Mouse (Mus musculus) T-helper 1 cell (primary cell): ENCODE results near the gene Gm4513.
"Not testable (repeated sequence)": the region's sequence is repeated elsewhere in the genome, so short reads cannot be mapped to it uniquely, and the experiment has no call there.

Experiments used
- in situ Hi-C: fragments of 300-600 bp; cut with MboI, MseI; formaldehyde crosslinking; loops from one replicate; pipeline ENCODE4 v1.15.1; 2025; ENCODE audit warnings: high pct_unique_total_duplicates

Gene Gm4513

DNA sequence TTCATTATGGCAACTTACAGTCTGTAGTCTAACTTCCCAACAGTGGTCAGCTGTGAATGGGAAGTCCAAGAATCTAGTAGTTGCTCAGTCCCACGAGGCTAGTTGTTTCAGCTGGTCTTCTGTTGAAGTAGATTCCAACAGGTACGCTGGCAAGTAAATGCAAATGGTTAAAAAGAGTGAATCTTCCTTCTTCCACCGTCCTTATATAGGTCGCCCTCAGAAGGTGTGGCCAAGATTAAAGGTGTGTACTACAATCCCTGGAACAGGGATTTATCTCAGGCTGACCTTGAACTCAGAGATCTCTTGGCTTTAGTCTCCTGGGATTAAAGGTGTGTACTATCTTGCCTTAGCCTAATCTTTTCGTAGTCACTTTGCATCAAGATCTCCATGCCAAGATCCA is at the start of gene Gm4513:
Gene Gm4513, minus strand, starts transcription at position 101 of the 400 bp plus-strand sequence.
- in situ Hi-C loops, result not testable (repeated sequence)

- in situ Hi-C loops, result not testable (repeated sequence)
These were observed 22.7 kb downstream of the Gm4513 start, which contains the start of gene Gm4141 for GRCm38 (mm10) chr7:20576141-20576540. Gm4141 (minus strand) TSS chr7:20576241.

DNA sequence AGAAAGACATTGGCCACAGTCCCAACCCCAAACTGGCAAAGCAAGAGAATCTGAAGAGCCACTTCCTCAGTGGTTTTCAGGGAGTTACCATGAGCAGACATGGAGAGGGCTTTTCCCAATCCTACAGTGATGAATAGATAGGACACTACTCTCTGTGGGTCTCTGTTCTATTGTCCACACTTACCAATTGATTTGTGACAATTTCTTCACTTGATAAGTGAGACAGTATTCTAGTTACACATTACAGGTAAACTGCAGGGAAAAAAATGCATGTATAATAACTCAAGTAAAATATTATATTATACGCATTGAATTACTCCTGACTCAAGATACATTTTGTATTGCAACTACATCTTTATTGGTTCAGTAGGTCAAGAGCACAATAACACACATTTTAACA is 53.2 kb downstream of the Gm4513 start, which contains the start of gene Gm5726:
Gene Gm5726, minus strand, starts transcription at position 101 of the 400 bp plus-strand sequence.
- in situ Hi-C loops, result not testable (repeated sequence)
